Mouse (Mus musculus) right cerebral cortex, postnatal 10 days (tissue): ENCODE measurements around the gene Mras.
A peak's percentile ranks its signal among the peaks of the same experiment; 100 is the strongest.

Experiments
- DNase-seq, 2 experiments: peaks; one replicate each; pipeline ENCODE4 v3.0.0; 2021; ENCODE audit warnings: low spot score in 2 of 2

The Mras gene

DNA sequence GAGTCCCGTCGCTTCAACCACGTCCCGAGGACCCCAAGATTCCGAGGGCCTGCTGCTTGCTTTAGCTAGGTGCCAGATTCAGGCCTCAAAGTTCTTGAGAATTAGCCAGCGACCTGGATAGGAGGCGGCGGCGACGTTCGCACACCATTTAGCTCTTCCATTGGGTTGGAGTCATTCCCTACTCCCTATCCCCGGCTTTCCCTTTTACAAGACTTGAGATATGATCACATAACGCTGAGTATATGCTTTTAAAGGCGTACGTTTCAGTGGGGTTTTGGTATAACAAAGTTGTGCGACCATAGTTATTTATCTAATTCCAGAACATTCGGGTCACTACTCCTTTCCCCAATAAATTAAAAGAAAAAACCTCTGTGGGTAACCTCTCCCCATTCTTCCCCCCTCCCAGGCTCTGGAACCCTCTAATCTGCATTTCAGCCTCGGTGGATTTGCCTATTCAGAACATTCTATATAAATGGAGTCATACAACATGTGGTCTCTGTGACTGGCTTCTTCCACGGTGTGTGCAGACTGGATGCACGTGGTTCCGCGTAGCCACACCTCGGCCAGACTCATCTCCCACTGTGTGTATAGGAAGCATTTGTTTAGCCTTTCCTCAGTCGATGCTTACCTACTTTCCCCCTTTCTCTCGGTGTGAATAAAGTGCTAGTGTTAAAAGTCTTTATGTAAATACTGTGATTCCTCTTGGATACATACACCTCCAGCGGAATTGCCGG lies at the start of gene Mras:
Gene Mras (minus strand): TSS at position 351 of the 734 bp plus-strand sequence.
- DNase-seq: no peak

DNA sequence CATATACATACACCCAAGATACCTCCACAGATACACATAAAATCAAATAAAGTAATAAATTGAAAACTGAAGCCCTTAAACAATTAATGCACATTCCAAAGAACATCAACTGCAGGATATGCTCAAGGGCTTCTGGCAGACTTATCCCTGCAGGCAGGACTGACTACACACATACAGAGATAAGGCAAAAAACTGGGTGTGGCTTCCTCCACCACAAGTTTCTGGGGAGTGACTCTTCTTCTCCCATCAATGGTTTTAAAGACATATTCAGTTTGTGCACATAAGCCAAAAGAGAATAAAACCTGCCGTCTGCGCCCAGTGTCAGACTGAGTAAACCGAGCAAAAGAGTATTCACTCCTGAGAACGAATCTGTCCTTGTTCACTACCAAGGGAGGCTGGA lies 48.0 kb upstream of the Mras start:
- DNase-seq: no peak

DNA sequence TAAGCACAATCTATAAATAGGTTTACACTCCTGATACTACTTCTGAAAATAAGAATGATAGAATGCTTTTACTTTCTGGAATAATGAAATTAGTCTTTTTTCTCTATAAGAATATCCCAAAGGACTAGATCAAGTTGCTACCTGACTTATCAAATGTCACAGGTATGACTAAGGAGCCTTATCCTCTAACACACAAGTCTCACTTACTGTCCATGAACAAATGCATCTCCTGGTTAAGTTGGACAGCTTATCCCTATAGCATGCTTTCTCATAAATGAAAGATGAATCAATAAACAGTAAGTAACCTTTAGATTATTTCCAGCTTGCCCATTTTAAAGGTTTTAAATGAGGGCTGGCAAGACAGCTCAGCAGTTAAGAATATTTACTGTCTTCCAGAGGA lies 47.5 kb upstream of the Mras start:
- DNase-seq: no peak

DNA sequence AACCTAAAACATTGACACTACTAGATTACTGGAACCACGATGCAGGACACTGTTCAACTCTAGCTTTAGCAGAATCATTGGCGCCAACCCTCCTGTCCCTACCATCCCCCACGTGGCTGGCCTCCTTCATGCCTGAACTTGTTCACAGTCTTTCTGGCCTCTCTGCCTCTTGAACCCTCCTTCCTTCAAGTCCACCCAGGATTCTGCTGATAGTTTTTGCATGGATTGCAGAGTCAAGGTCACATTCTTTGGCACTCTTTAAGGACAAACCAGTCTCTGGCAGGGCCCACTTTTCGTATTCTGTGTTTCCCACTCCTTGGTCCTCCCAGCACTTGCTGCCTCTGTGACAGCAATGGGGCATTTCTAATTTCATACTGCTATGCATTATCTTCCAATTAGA lies 46.0 kb upstream of the Mras start:
- DNase-seq: no peak

DNA sequence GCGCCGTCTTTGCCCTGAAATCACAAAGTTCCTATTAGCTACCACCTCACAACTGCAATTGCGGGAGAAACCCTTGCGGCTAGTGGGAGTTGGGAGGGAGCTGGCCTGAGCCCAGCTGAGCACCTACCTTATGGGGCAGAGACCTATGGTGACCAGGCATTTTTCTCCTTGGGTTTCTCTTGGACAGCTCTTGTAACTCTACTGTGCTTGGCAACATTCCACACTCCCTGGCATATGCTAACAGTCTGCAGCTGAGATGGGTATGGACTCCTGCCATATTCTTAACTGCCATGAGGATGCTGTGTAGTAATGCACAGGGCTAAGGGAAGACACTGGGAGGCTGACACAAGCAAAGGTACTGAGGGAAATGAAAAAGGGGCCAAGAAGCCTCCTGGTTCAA lies 43.6 kb upstream of the Mras start:
- DNase-seq: peak; percentile 55 to 66

DNA sequence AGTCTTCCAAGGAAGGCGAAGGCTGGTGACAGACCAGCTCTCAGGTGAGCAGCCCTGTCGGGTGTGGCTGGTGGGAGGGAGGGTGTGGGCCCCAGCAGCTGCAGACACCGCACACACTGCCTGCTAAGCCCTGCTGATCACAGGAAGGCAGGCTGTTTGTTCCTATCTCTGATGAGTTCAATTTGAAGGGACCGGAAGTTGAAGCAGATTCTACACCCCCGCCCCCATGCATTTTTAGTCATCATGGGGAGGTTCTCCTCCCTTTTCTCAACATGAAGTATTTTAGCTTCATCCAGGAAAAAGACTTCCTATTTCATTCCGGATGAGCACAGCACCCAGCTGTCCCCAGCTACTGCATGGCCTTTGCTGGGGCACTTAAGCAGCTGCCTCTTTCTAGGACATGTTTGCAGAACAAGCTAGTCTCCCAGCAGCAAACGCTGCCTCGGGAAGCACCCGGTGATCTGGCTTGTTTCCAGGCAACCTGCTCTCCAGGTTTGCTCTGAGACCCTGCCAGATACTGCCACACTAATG lies 42.1 kb upstream of the Mras start:
- DNase-seq: peak; percentile 50

DNA sequence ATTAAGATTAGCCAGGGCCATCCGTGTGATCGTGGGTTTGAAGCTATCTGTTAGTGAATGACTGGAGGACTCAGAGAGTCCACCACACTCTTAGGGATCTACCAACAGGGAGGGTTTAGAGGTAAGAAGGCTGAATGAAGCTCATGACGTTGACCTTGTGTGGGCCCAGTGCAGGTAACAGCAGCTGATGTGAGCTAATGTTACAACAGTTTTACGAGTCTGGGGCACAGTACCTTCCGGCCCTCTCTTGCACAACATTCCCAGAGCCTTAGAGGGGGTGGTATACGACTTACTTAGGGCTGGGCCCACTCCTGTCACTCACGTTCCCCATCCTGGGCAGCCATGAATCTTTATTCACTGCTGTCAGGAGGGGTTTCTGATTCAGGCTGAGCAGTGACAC lies 34.2 kb upstream of the Mras start:
- DNase-seq: no peak

DNA sequence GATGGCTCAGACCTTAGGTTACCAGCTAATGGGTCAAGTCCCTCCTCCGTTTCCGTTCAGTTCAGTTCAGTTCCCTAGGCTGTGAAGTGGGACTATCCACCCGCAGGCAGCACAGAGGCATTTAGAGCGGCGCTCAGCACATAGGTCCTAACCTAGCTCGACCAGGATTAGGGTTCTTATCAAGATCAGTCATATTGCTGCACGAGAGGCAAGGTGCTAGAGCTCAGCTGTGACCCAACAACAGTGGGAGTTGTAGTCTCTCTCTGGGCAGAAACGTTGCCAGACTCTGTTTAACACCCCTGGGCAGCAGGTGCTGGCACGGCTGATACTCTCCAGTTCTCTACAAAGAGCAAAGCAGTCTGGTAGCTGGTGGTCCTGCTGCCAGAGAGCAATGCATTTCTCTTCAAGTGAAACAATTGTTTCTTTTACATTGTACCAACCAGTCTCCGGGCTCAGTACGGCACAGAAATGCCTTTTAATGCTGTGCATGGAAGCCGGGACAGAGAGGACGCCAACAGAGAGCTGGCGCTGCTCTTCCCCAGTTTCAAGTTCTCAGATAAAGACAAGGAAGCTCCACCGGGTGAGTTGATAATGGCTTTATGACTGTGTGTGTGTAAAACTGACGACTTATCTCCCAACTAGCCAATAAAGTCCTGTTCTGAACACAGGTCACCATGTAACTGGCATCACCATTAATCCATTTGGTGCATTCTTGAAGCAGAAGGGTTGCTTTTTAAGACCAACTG lies 33.3 kb upstream of the Mras start:
- no peak for DNase-seq

DNA sequence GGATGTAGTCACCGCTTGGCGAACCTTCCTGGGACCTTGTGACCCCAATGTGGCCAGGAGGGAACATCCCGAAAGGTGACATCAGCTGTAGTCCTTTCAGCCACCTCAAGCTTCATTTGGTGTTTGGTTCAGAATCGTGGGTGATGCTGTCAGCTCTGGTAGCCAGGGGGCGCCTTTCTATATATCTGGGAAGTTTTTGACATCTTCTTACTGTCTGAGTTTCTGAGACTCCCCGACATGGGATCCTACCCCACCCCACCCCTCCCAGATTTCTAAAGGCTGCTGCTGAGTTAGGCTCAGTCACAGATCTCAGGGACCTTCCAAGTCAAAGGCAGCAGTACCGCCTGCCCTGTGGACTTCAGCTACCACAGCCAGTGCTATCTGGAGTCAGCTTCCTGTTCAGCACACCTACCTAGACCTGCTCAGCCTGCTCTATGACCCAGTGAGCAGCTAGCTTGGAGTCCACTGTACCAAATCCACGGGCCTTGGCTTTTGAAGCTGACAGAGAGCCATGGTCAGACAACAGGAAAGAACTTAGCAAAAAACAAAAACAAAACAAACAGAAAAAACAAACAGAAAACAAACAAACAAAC lies 32.6 kb upstream of the Mras start:
- DNase-seq: no peak

DNA sequence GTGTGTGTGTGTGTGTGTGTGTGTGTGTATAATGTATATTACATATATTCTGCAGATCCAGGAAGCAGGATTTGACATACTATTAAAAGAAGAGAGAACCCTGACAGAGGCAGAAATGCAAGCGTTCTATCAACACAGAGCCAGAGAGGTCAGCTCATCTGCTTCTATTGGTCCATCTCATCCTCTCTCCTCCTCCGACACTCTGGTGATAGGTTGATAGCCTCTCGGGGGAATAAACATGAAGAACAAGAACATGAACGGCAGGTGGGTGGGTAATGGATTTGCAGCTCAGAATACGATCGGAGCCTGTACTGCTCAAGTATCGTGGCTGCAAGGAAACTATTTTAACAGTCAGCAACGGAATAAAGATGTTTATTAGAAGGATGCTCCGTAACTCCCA lies 31.4 kb upstream of the Mras start:
- DNase-seq: no peak

DNA sequence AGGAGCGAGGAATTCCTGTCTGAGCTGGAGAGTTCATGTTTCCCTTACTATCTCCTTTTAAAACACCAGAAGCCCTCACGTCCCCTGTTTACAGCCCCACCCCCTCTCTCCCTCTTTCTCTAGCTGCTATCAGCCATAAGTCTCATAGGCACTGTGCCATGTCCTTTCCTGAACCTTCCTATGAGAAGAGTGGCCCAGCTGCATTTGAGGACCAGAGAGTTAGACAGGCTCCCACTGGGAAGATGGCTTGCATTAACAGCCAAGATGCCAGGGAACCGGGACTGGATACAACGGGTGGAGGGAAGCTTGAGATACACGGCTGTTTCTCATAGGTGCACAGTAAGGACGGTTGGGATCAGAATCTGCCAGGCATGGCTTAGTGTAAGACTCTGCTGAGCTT lies 27.7 kb upstream of the Mras start:
- DNase-seq: no peak

DNA sequence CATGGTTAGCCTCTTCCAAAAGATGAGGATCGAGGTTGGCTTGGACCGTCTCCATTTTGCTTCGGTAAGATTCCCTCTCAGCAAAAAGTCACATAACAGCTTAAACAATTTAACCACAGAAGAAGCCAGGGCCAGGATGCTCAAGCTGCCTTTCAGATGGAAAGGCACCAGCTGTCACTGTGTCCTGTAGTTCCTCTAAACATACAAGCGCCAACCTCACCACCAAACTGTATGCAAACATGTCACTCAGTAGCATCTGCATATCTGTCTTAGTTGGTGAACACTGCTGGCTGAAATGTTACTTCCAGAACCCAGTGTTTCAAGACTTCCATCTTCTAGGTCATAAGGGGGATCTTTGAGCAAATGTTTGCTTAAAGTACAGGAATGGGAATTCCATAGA lies 22.5 kb upstream of the Mras start:
- DNase-seq: no peak

DNA sequence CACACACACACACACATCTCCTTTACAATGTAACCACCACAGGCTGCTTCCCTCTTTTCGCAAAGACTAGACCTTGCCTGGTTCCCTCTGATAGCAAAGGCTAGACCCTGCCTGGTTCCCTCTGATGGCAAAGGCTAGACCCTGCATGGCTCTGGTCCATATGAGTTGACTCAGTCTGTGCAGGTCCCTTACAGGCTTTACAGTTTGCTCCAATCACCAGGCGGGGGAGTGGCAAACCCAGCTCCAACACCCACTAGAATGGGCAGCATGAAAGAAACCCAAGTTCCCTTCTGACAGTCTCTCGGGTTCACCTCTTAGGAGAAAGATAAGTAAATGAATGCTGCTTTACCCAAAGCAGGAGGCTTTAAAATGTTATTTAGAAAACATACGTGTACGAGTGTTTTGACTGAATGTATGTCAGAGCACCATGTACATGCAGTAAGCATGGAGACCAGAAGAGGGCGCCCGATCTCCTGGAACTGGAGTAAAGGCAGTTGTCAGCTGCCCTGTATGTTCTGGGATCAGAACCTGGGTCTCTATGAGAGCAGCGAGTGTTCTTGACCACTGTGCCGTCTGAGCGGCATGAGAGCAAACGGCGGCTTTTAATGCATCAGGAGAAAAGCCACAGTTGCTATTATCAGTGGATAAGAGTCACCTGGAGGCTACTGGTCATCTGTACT lies 21.5 kb upstream of the Mras start:
- peak in 1 of 2 experiments; percentile 58 for DNase-seq

DNA sequence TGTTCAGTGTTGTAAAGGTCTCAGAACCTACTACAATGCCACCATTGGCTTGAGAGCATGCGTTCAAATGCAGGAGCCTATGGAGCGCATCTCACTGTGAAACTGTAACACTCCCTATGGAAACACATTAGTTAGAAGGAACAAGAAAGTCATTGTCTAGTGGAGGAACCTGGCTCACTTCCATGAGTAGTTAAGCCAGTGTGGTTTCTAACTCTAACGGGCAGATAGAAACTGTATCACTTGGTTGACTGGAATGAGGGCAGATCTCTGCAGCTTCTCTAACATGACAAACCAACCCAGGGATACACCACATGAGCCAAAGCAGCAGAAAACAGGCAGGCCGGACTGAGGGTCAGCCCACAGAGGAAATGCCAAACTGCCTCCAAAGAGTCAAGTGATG lies 17.0 kb upstream of the Mras start:
- no peak for DNase-seq

DNA sequence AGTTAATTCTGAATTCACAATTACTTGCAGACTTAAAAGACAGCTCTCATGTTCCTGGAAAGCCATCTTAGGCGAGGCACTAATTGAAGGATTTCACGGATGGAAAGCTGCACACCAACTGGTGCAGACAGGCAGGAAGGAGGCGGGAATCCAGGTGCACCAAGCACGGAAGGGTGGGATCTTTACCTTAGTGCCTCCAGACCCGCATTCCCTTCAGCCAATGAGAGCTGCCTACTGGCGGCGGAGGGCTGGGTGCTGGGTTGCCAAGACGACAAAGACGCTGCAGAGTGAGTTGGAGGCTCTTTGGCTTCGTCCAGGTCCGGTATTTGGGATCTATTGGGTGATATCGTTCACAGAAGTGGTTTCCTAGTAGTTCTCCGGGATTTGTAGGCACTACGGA lies 14.0 kb upstream of the Mras start, which contains the start of gene Nme9:
Gene Nme9 (plus strand): TSS at position 315 of the 400 bp plus-strand sequence.
- no peak for DNase-seq

DNA sequence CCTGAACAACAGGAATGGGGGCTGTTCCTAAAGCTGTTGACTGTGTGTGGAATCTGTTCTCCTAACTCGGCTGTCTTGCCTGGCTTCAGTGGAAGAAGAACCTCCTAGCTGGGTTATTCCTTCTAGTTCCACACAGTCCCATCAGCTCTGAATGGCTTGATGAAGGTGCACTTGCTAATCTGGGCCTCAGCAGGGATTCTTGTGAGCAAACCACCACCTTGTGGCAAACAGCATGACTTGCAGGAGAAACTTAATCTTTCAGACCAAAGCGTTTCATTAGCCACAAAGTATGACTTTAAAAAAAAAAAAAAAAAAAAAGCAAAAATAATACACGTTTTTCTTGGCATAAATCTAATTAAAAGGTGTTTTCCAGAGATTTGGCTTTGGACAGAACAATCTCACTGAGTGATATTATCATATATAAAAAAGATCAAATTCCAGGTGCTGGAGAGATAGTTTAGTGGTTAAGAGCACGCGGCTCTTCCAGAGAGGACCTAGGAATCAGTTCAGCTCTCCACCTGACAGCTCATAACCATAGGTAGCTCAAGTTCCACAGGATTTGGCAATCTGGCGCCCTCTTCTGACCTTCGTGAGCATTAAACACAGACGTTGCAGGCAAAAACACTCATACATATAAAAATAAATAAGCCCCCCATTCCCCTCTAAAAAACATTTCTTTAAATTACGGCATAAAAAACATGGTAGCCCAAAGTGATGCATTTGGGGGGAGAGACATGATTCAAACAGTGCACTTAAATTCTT lies 12.9 kb upstream of the Mras start:
- peak in 1 of 2 experiments; percentile 63 for DNase-seq

DNA sequence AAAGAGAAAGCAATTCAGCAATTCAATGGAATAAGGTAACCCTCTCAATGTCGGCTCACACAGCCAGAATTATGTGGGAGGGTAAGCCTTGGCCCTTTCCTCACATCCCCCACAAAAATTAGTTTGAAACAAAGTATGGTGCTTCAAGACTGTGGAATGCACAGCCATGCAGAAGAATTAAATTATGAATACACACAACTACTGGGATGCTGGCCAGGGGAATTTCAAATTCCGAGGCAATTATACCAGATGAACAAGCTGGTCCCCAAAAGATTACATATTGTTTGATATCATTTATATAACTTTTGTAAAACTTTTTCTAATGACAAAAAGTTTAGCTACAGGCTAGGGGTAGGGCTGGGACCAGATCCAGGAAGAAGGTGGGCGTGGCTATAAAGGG lies 10.1 kb upstream of the Mras start:
- DNase-seq: no peak

DNA sequence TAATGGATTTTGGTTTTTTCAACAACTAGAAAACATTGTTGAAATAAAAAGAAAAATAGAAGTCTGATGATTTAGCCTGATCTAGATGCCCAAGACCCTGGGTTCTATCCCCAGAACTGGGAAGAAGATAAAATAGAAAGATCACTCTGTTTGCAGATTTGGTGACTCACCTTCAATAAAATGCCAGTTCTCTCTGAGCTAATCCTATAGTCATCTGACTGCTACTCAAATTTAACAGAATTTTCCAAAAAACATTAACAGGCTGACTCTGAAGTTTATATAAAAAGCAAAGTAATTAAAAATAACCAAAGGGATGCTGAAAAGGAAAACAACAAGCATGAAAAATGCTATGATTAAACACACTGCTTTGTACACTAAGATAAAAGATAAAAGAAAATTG lies 9.1 kb upstream of the Mras start:
- no peak for DNase-seq

DNA sequence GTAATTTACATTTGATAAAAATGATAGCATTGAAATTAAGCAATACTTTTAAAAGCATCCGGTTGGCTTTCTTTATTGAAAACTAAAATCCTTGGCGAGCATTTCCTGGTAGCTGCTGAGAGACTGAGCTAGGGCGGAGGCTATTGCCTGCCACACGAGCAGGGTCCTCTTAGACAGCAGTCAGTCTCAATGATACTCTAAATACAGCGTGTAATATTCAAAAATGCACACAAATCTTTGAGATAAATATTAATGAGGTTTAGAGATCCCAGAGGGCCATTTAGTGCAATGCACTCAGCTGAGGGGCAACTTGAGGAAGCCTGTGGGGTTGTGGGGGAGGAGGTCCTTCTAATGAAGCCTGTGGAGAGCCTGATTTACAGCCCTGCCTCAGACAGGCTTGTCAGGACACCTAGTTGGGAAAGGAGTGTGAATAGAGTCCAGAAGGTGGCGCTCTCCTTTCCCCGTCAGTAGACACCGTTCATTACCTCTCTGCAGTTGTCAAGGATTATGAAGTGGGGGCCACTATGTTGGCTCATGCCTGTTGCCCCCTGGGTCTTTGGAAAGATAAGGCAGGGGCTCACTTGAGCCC lies 7.5 kb upstream of the Mras start:
- DNase-seq: no peak

DNA sequence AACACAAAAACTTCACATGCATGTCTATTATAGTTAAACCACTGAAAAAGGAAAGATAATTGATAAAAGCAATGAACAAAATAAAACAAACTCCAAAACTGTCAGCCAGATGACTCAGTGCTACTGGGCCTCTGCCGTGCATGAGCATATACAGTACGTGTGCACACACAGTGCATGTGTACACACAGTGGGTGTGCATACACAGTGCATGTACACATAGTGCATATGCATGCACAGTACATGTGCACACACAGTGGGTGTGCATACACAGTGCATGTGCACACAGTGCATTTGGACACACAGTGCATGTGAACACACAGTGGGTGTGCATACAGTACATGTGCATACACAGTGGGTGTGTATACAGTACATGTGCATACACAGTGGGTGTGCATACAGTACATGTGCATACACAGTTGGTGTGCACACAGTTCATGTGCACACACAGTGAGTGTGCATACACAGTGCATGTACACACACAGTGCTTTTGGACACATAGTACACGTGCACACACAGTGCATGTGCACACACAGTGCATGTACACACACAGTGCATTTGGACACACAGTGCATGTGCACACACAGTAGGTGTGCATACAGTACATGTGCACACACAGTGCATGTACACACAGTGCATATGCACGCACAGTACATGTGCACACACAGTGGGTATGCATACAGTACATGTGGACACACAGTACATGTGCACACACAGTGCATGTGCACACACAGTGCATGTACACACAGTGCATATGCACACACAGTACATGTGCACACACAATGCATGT lies 4.7 kb upstream of the Mras start:
- no peak for DNase-seq
